Mouse (Mus musculus): ENCODE results near the gene Cd84.

- TF ChIP-seq GATA1 (IDR thresholded peaks at IDR 0.05; ENCODE audit: low read length) (no peak), TAL1 (IDR thresholded peaks at IDR 0.05; ENCODE audit: low read length) (no peak)
These were observed 39.8 kb upstream of the Cd84 start for GRCm38 (mm10) chr1:171799648-171800047.
